Mouse (Mus musculus) heart, embryonic 16.5 days (tissue): ENCODE results near the gene Otop3. TPM values are rescaled to one million over a fixed set of nuclear protein-coding genes. Genes with fewer than 3 reads are reported as not detected.

ENCODE experiments used
- ATAC-seq: fragments of 200-750 bp; cut with Nextera tagmentation; replicated peaks from 2 replicates; pipeline ENCODE4 v1.8.0; 2017; ENCODE audit warnings: moderate number of reproducible peaks; ENCODE audit not compliant: insufficient read depth, low FRiP score; ENCODE audit errors: extremely low read depth
- H3K27ac ChIP-seq: fragments of 300-500 bp; sonication (generic); 2 replicates; pipeline ENCODE4 v1.5.1; 2014; ENCODE audit warnings: mild to moderate bottlenecking, low read length, control low read depth, moderate library complexity
- H3K27me3 ChIP-seq: fragments of 300-500 bp; sonication (generic); 2 replicates; pipeline ENCODE4 v1.6.1; 2014; ENCODE audit warnings: low read length, mixed read lengths; ENCODE audit not compliant: control insufficient read depth, insufficient read depth
- H3K36me3 ChIP-seq: fragments of 300-500 bp; sonication (generic); 2 replicates; pipeline ENCODE4 v1.6.1; 2014; ENCODE audit not compliant: control insufficient read depth, insufficient read depth
- H3K4me1 ChIP-seq: fragments of 300-500 bp; sonication (generic); 2 replicates; pipeline ENCODE4 v1.6.1; 2014; ENCODE audit warnings: low read length, mixed read lengths; ENCODE audit not compliant: control insufficient read depth, insufficient read depth
- H3K4me2 ChIP-seq: fragments of 300-500 bp; sonication (generic); 2 replicates; pipeline ENCODE4 v1.6.1; 2014; ENCODE audit warnings: low read depth, mild to moderate bottlenecking, control low read depth, low read length
- H3K4me3 ChIP-seq: fragments of 300-500 bp; sonication (generic); 2 replicates; pipeline ENCODE4 v1.5.1; 2014; ENCODE audit warnings: mild to moderate bottlenecking, control low read depth, low read length
- H3K9ac ChIP-seq: fragments of 300-500 bp; sonication (generic); 2 replicates; pipeline ENCODE4 v1.6.1; 2014; ENCODE audit warnings: low read length, control low read depth
- H3K9me3 ChIP-seq: fragments of 300-500 bp; sonication (generic); replicated peaks from 2 replicates; pipeline ENCODE4 v1.6.1; 2016; ENCODE audit warnings: low read length; ENCODE audit not compliant: control insufficient read depth
- WGBS: fragments of 180-500 bp; shearing (Covaris S2); extraction: QIAGEN DNeasy Blood & Tissue Kit; methylation state at CpG from one replicate; pipeline ENCODE4 v1.1.7; 2014; 5-methylcytosine and 5-hydroxymethylcytosine counted together
- polyA plus RNA-seq: library from polyadenylated mRNA; unstranded; fragments of >200 nt; fragmentation: Nextera tagmentation; extraction: Ambion mirVana; gene quantifications from 2 replicates; pipeline ENCODE4 v1.2.1, GENCODE M21; 2015

The Otop3 gene
- polyA plus RNA-seq, 1 experiment from 2014 or later, result not detected

DNA sequence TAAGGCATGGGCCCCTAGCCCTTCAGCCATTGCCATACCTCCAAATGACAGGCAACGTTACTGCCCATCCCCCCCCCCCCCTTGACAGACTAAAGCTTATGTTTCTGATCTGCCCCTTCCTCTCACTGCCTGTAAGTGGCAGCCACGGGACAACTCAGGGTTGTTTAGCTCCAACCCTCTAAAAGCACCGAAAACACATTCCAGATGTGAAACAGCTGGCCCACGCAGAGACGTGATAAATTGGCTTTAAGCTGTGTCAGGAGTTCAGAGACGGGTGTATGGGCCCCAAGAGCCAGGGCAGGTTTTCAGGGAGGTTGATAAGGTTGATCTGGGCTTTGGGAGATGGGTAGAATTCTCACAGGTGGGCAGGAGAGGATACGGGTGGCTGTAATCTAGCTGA is 11.0 kb downstream of the Otop3 start:
- WGBS, result 28% methylated on average over 7 of the region's 7 CpGs
- no peak for ATAC-seq
- Histone ChIP-seq H3K9me3 (no peaks in the 10 kb centered on the region), H3K27me3 (peaks cover 52% of the 10 kb centered on the region), H3K27ac (no peak overlapping the region), H3K9ac (no peak overlapping the region), H3K36me3 (no peaks in the 10 kb centered on the region), H3K4me1 (no peaks in the 10 kb centered on the region), H3K4me2 (no peak overlapping the region), H3K4me3 (no peak overlapping the region)

DNA sequence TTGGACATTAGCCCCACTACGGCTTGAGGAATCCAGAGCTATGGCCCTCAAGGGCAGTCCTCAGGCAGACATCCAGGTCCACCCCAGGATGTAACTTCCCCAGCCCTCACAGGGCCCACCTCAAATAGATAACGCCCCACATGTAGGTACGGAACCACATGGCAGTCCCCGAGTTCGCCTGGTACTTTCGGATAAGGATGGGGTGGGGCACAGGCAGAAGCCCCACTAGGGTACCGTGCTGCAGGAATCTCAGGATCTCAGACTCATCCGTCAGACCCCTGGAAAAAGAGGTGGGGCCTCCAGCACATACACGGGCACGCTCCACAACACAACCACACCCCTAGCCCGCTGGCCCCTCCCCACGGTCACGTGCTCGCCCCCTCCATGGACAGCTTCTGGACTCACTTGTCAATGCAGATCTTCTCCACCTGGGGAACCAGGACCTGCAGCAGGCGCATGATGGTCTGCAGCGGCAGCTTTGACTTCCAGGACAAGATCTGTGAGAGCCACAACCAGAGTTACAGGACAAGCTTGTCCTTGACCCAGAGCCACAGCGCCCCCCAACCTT is 14.2 kb downstream of the Otop3 start:
- no peak overlapping the region for H3K4me3 ChIP-seq
- no peak overlapping the region for H3K4me2 ChIP-seq
- no peak overlapping the region for H3K9ac ChIP-seq
- H3K36me3 ChIP-seq, result no peaks in the 10 kb centered on the region
- H3K9me3 ChIP-seq, result no peaks in the 10 kb centered on the region
- H3K4me1 ChIP-seq, result no peaks in the 10 kb centered on the region
- no peak overlapping the region for H3K27ac ChIP-seq
- no peak for ATAC-seq
- H3K27me3 ChIP-seq, result peaks cover 45% of the 10 kb centered on the region
- WGBS, result 43% methylated on average over 17 of the region's 17 CpGs

DNA sequence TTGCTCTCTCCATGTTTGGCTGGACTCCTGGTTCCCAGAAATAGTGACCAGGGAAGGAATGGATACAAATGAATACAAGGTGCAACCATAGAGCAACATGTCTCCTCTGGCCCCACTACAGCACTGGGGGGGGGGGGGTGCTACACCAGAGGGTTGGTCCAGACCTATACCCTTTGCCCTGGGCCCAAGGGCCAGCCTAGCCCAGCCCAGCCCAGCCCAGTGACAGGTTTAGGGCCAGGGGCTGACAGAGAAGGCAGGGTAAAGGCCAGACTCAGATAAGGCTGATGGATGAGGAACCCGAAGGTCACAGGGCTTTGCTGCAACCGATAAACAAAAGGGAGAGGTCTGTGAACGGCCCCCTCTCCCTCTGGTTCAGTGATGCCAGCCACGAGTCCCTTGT is 15.4 kb downstream of the Otop3 start:
- 38% methylated on average over 4 of the region's 4 CpGs for WGBS
- Histone ChIP-seq H3K4me2 (no peak overlapping the region), H3K27ac (no peak overlapping the region), H3K36me3 (no peaks in the 10 kb centered on the region), H3K27me3 (peaks cover 34% of the 10 kb centered on the region), H3K4me1 (no peaks in the 10 kb centered on the region), H3K9ac (no peak overlapping the region), H3K4me3 (no peak overlapping the region), H3K9me3 (no peaks in the 10 kb centered on the region)
- ATAC-seq, result no peak

GRCm38 (mm10) chr11:115353375-115353774 is 18.8 kb downstream of the Otop3 start:
- H3K27me3 ChIP-seq, result peaks cover 25% of the 10 kb centered on the region
- ATAC-seq, result no peak
- 85% methylated on average over 5 of the region's 5 CpGs for WGBS
- no peaks in the 10 kb centered on the region for H3K4me1 ChIP-seq
- H3K9me3 ChIP-seq, result no peaks in the 10 kb centered on the region
- H3K36me3 ChIP-seq, result no peaks in the 10 kb centered on the region
- H3K27ac ChIP-seq, result no peak overlapping the region
- no peak overlapping the region for H3K4me2 ChIP-seq
- no peak overlapping the region for H3K9ac ChIP-seq
- H3K4me3 ChIP-seq, result no peak overlapping the region

GRCm38 (mm10) chr11:115354183-115354582 is 19.7 kb downstream of the Otop3 start:
- ATAC-seq, result no peak
- 7% methylated on average over 8 of the region's 8 CpGs for WGBS

DNA sequence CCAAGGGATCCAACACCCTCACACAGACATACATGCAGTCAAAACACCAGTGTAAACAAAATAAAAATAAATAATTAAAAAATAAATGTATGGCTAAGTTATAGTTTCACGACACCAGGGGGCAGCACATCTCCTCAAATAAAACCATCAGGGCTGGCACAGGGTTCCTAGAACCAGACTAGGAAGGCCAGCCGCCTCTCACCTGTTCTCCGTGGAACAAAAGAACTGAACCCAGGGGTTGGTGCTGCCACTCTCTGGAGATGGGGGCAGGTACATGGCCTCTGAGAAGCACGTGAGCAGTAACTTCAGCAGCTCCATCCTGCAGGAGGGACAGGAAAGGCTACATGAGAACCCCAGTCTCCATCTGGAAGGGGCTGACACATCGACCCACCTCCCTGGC is 23.9 kb downstream of the Otop3 start:
- H3K36me3 ChIP-seq, result no peaks in the 10 kb centered on the region
- H3K27me3 ChIP-seq, result peaks cover 16% of the 10 kb centered on the region; the same call in 1 of the 2 replicates
- no peak overlapping the region for H3K9ac ChIP-seq
- no peaks in the 10 kb centered on the region for H3K9me3 ChIP-seq
- no peak overlapping the region for H3K4me2 ChIP-seq
- peak; percentile 39; the same call in 1 of the 2 replicates for ATAC-seq
- H3K4me1 ChIP-seq, result peaks cover 6% of the 10 kb centered on the region
- 11% methylated on average over 5 of the region's 5 CpGs for WGBS
- H3K27ac ChIP-seq, result no peak overlapping the region
- H3K4me3 ChIP-seq, result no peak overlapping the region

More at GRCm38 (mm10) chr11:115354183-115354582, 19.7 kb downstream of the Otop3 start:
- H3K9ac ChIP-seq, result no peak overlapping the region
- no peak overlapping the region for H3K4me2 ChIP-seq
- H3K27me3 ChIP-seq, result peaks cover 21% of the 10 kb centered on the region
- H3K4me1 ChIP-seq, result peaks cover 3% of the 10 kb centered on the region; the same call in 1 of the 2 replicates
- no peak overlapping the region for H3K27ac ChIP-seq
- H3K4me3 ChIP-seq, result no peak overlapping the region
- no peaks in the 10 kb centered on the region for H3K9me3 ChIP-seq
- H3K36me3 ChIP-seq, result no peaks in the 10 kb centered on the region

DNA sequence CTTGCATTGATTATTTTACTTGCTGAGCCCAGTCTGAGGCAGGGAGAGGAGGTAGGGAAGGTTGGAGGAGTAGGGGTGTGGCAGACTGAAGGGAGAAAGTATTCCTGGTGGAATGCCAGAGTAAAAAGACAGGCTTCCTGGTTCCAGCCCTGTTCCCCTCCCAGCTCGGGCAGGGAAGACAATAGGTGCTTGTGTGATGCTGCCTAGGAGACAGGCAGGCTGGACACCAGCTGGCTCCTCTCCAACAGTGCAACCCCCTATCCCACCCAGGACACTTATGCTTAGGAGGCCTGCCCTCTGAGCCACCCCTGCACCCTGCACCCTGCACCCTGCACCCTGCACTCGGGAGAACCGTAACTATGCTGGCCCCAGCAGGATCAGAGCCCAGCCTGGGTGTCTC is 24.8 kb downstream of the Otop3 start:
- peaks cover 16% of the 10 kb centered on the region; the same call in 1 of the 2 replicates for H3K27me3 ChIP-seq
- H3K4me1 ChIP-seq, result peaks cover 6% of the 10 kb centered on the region
- no peak overlapping the region; the same call in 1 of the 2 replicates for H3K4me2 ChIP-seq
- H3K36me3 ChIP-seq, result no peaks in the 10 kb centered on the region
- 61% methylated on average over 3 of the region's 3 CpGs for WGBS
- no peak overlapping the region for H3K9ac ChIP-seq
- H3K9me3 ChIP-seq, result no peaks in the 10 kb centered on the region
- H3K27ac ChIP-seq, result peak overlapping the region; percentile 64
- ATAC-seq, result 0 out of 2 replicates have a peak, but pooled peaks have one; percentile 11
- H3K4me3 ChIP-seq, result no peak overlapping the region

DNA sequence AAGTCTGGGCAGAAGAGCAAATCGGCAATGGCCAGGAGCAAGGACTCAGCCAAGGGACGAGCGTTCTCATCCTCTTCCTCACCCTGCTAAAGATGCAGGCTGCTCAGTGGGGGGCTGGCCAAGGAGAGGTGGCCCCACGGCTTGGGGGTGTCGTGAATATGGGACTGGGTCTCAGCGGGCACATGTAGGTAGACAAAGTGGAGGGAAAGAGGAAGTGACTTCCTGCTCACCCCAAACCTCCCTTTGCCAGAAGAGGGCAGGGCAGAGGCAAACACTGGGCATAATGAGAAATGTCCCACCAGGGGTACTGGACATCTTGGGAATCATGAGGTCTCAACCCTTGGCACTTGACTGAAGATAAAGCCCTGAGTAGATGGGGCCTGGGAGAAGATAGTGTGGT is 25.2 kb downstream of the Otop3 start:
- no peak for ATAC-seq
- Histone ChIP-seq H3K4me1 (peaks cover 6% of the 10 kb centered on the region), H3K4me2 (no peak overlapping the region), H3K9me3 (no peaks in the 10 kb centered on the region), H3K36me3 (no peaks in the 10 kb centered on the region), H3K4me3 (no peak overlapping the region), H3K27me3 (peaks cover 16% of the 10 kb centered on the region; the same call in 1 of the 2 replicates), H3K9ac (no peak overlapping the region), H3K27ac (peak overlapping the region; percentile 64)
- WGBS, result 63% methylated on average over 6 of the region's 6 CpGs

- H3K27me3 ChIP-seq, result peaks cover 11% of the 10 kb centered on the region
- no peaks in the 10 kb centered on the region for H3K36me3 ChIP-seq
- H3K4me3 ChIP-seq, result no peak overlapping the region
- H3K9ac ChIP-seq, result no peak overlapping the region
- no peak overlapping the region for H3K27ac ChIP-seq
- H3K4me1 ChIP-seq, result peaks cover 9% of the 10 kb centered on the region
- no peaks in the 10 kb centered on the region for H3K9me3 ChIP-seq
- ATAC-seq, result no peak
- H3K4me2 ChIP-seq, result no peak overlapping the region
- 76% methylated on average over 3 of the region's 3 CpGs for WGBS
Observed at GRCm38 (mm10) chr11:115364136-115364535, 29.6 kb downstream of the Otop3 start.
